Mouse (Mus musculus): ENCODE data around the gene Krt88. TPM values are rescaled to one million over a fixed set of nuclear protein-coding genes. Genes with fewer than 3 reads are reported as not detected.

Krt88 gene
- polyA plus RNA-seq, 2 experiments, result not detected

GRCm38 (mm10) chr15:101469093-101469492 is 21.5 kb downstream of the Krt88 start:
- TF ChIP-seq POLR2A (IDR thresholded peaks at IDR 0.05; ENCODE audit: borderline replicate concordance, extremely low read depth, insufficient read depth, insufficient read length), result no peak
- Histone ChIP-seq H3K9me3 (ENCODE audit: control insufficient read depth, low read length) (no peaks in the 10 kb centered on the region), H3K9ac (ENCODE audit: low read depth, low read length, severe bottlenecking) (no peak overlapping the region), H3K36me3 (ENCODE audit: control insufficient read depth, insufficient read depth, low read length) (no peaks in the 10 kb centered on the region), H3K4me1 (ENCODE audit: control insufficient read depth, insufficient read depth, low read length) (no peaks in the 10 kb centered on the region), H3K27ac (replicated peaks; ENCODE audit: low read depth, low read length) (no peak overlapping the region), H3K4me2 (replicated peaks; ENCODE audit: low read depth, low read length, severe bottlenecking) (no peak overlapping the region), H3K27me3 (ENCODE audit: control insufficient read depth, insufficient read depth, low read length) (no peaks in the 10 kb centered on the region), H3K4me3 (replicated peaks; ENCODE audit: low read length) (no peak overlapping the region)
- 81% methylated on average over 4 of the region's 4 CpGs for WGBS
- DNase-seq (ENCODE audit: low spot score) (no peak), ATAC-seq (ENCODE audit: low FRiP score, low read depth) (no peak)

GRCm38 (mm10) chr15:101472952-101473528 is 25.5 kb downstream of the Krt88 start, which contains the start of gene Krt86:
TSS of gene Krt86 (plus strand) at chr15:101473478.
- H3K4me1 ChIP-seq (ENCODE audit: control insufficient read depth, insufficient read depth, low read length), result no peaks in the 10 kb centered on the region
- H3K4me2 ChIP-seq (replicated peaks; ENCODE audit: low read depth, low read length, severe bottlenecking), result no peak within 1 kb of the TSS
- H3K27me3 ChIP-seq (ENCODE audit: control insufficient read depth, insufficient read depth, low read length), result no peaks in the 10 kb centered on the region
- no peak within 1 kb of the TSS for H3K4me3 ChIP-seq (replicated peaks; ENCODE audit: low read length)
- no peaks in the 10 kb centered on the region for H3K36me3 ChIP-seq (ENCODE audit: control insufficient read depth, insufficient read depth, low read length)
- no peak within 1 kb of the TSS for H3K27ac ChIP-seq (replicated peaks; ENCODE audit: low read depth, low read length)
- DNase-seq (ENCODE audit: low spot score) (peak; percentile 66), ATAC-seq (ENCODE audit: low FRiP score, low read depth) (no peak)
- H3K9me3 ChIP-seq (ENCODE audit: control insufficient read depth, low read length), result no peaks in the 10 kb centered on the region
- no peak for TF ChIP-seq POLR2A (IDR thresholded peaks at IDR 0.05; ENCODE audit: borderline replicate concordance, extremely low read depth, insufficient read depth, insufficient read length)
- WGBS, result 19% methylated on average over 10 of the region's 10 CpGs
- no peak within 1 kb of the TSS for H3K9ac ChIP-seq (ENCODE audit: low read depth, low read length, severe bottlenecking)

GRCm38 (mm10) chr15:101479007-101479665 is 31.6 kb downstream of the Krt88 start:
- no peak overlapping the region; the same call in 1 of the 2 replicates for H3K9ac ChIP-seq (ENCODE audit: low read depth, low read length, severe bottlenecking)
- H3K4me2 ChIP-seq (replicated peaks; ENCODE audit: low read depth, low read length, severe bottlenecking), result peak overlapping the region; percentile 48
- TF ChIP-seq POLR2A (IDR thresholded peaks at IDR 0.05; ENCODE audit: borderline replicate concordance, extremely low read depth, insufficient read depth, insufficient read length), result no peak
- H3K9me3 ChIP-seq (ENCODE audit: control insufficient read depth, low read length), result no peaks in the 10 kb centered on the region
- no peak for ATAC-seq (ENCODE audit: low FRiP score, low read depth)
- H3K36me3 ChIP-seq (ENCODE audit: control insufficient read depth, insufficient read depth, low read length), result no peaks in the 10 kb centered on the region
- H3K27ac ChIP-seq (replicated peaks; ENCODE audit: low read depth, low read length), result no peak overlapping the region
- 0 out of 2 replicates have a peak, but pooled peaks cover 4% of the 10 kb centered on the region for H3K4me1 ChIP-seq (ENCODE audit: control insufficient read depth, insufficient read depth, low read length)
- peak; percentile 28 for DNase-seq (ENCODE audit: low spot score)
- WGBS, result 11% methylated on average over 31 of the region's 31 CpGs
- H3K4me3 ChIP-seq (replicated peaks; ENCODE audit: low read length), result peak overlapping the region; percentile 24
- H3K27me3 ChIP-seq (ENCODE audit: control insufficient read depth, insufficient read depth, low read length), result peaks cover 9% of the 10 kb centered on the region; the same call in 1 of the 2 replicates

- DNase-seq (ENCODE audit: low spot score), result no peak
- no peak for ATAC-seq (ENCODE audit: low FRiP score, low read depth)
- peak overlapping the region; percentile 24 for H3K4me3 ChIP-seq (replicated peaks; ENCODE audit: low read length)
- H3K27me3 ChIP-seq (ENCODE audit: control insufficient read depth, insufficient read depth, low read length), result peaks cover 9% of the 10 kb centered on the region; the same call in 1 of the 2 replicates
- H3K9me3 ChIP-seq (ENCODE audit: control insufficient read depth, low read length), result no peaks in the 10 kb centered on the region
- no peaks in the 10 kb centered on the region for H3K36me3 ChIP-seq (ENCODE audit: control insufficient read depth, insufficient read depth, low read length)
- no peak for TF ChIP-seq POLR2A (IDR thresholded peaks at IDR 0.05; ENCODE audit: borderline replicate concordance, extremely low read depth, insufficient read depth, insufficient read length)
- no peak overlapping the region for H3K9ac ChIP-seq (ENCODE audit: low read depth, low read length, severe bottlenecking)
- no peak overlapping the region for H3K27ac ChIP-seq (replicated peaks; ENCODE audit: low read depth, low read length)
- H3K4me2 ChIP-seq (replicated peaks; ENCODE audit: low read depth, low read length, severe bottlenecking), result peak overlapping the region; percentile 48
- 0 out of 2 replicates have a peak, but pooled peaks cover 4% of the 10 kb centered on the region for H3K4me1 ChIP-seq (ENCODE audit: control insufficient read depth, insufficient read depth, low read length)
- 32% methylated on average over 11 of the region's 11 CpGs for WGBS
Observed at GRCm38 (mm10) chr15:101479666-101480060, 32.1 kb downstream of the Krt88 start.

GRCm38 (mm10) chr15:101482056-101482455 is 34.5 kb downstream of the Krt88 start:
- no peak for ATAC-seq (ENCODE audit: low FRiP score, low read depth)
- H3K4me1 ChIP-seq (ENCODE audit: control insufficient read depth, insufficient read depth, low read length), result 0 out of 2 replicates have a peak, but pooled peaks cover 4% of the 10 kb centered on the region
- H3K27me3 ChIP-seq (ENCODE audit: control insufficient read depth, insufficient read depth, low read length), result peaks cover 9% of the 10 kb centered on the region; the same call in 1 of the 2 replicates
- no peaks in the 10 kb centered on the region for H3K9me3 ChIP-seq (ENCODE audit: control insufficient read depth, low read length)
- H3K4me2 ChIP-seq (replicated peaks; ENCODE audit: low read depth, low read length, severe bottlenecking), result no peak overlapping the region
- no peak for DNase-seq (ENCODE audit: low spot score)
- H3K27ac ChIP-seq (replicated peaks; ENCODE audit: low read depth, low read length), result no peak overlapping the region
- TF ChIP-seq POLR2A (IDR thresholded peaks at IDR 0.05; ENCODE audit: borderline replicate concordance, extremely low read depth, insufficient read depth, insufficient read length), result no peak
- no peak overlapping the region for H3K9ac ChIP-seq (ENCODE audit: low read depth, low read length, severe bottlenecking)
- no peaks in the 10 kb centered on the region for H3K36me3 ChIP-seq (ENCODE audit: control insufficient read depth, insufficient read depth, low read length)
- WGBS, result 47% methylated on average over 4 of the region's 4 CpGs
- no peak overlapping the region for H3K4me3 ChIP-seq (replicated peaks; ENCODE audit: low read length)

Data from limb, embryonic 14.5 days (tissue).